Mouse (Mus musculus): ENCODE measurements around the gene Wee2. TPM values are rescaled to one million over a fixed set of nuclear protein-coding genes. Genes with fewer than 3 reads are reported as not detected.

Gene Wee2
- polyA plus RNA-seq, 1 experiment from 2014 or later, result not detected

- Histone ChIP-seq H3K4me3 (ENCODE audit: low read depth, low read length) (no peak overlapping the region), H3K4me1 (ENCODE audit: insufficient read depth) (peaks cover 7% of the 10 kb centered on the region; the same call in 1 of the 2 replicates), H3K27ac (ENCODE audit: low read depth) (no peak overlapping the region), H3K36me3 (ENCODE audit: insufficient read depth) (no peaks in the 10 kb centered on the region), H3K4me2 (no peak overlapping the region), H3K9ac (no peak overlapping the region), H3K9me3 (ENCODE audit: low read depth, low read length) (no peaks in the 10 kb centered on the region), H3K27me3 (ENCODE audit: insufficient read depth, low read length) (no peaks in the 10 kb centered on the region)
- DNase-seq (no peak), ATAC-seq (ENCODE audit: insufficient read depth) (no peak)
- TF ChIP-seq CTCF (IDR thresholded peaks at IDR 0.05; ENCODE audit: low read depth), result no peak
- WGBS, result 52% methylated on average over 3 of the region's 3 CpGs
Measured at GRCm38 (mm10) chr6:40428696-40429095, 10.2 kb upstream of the Wee2 start.

GRCm38 (mm10) chr6:40429521-40429931, 9.4 kb upstream of the Wee2 start:
- no peaks in the 10 kb centered on the region for H3K9me3 ChIP-seq (ENCODE audit: low read depth, low read length)
- H3K27ac ChIP-seq (ENCODE audit: low read depth), result no peak overlapping the region
- ATAC-seq (ENCODE audit: insufficient read depth), result peak; percentile 82
- H3K4me2 ChIP-seq, result no peak overlapping the region
- H3K4me3 ChIP-seq (ENCODE audit: low read depth, low read length), result no peak overlapping the region
- H3K9ac ChIP-seq, result no peak overlapping the region
- peaks cover 7% of the 10 kb centered on the region; the same call in 1 of the 2 replicates for H3K4me1 ChIP-seq (ENCODE audit: insufficient read depth)
- no peaks in the 10 kb centered on the region for H3K27me3 ChIP-seq (ENCODE audit: insufficient read depth, low read length)
- DNase-seq, result peak; percentile 28
- 57% methylated on average over 4 of the region's 4 CpGs for WGBS
- TF ChIP-seq CTCF (IDR thresholded peaks at IDR 0.05; ENCODE audit: low read depth), result no peak
- H3K36me3 ChIP-seq (ENCODE audit: insufficient read depth), result no peaks in the 10 kb centered on the region

- H3K27me3 ChIP-seq (ENCODE audit: insufficient read depth, low read length), result no peaks in the 10 kb centered on the region
- H3K27ac ChIP-seq (ENCODE audit: low read depth), result 0 out of 2 replicates have a peak overlapping the region, but pooled peaks have one; percentile 22
- TF ChIP-seq CTCF (IDR thresholded peaks at IDR 0.05; ENCODE audit: low read depth), result no peak
- ATAC-seq (ENCODE audit: insufficient read depth) (no peak; the same call in 1 of the 2 replicates), DNase-seq (no peak)
- H3K4me3 ChIP-seq (ENCODE audit: low read depth, low read length), result no peak overlapping the region
- no peaks in the 10 kb centered on the region for H3K9me3 ChIP-seq (ENCODE audit: low read depth, low read length)
- no peaks in the 10 kb centered on the region for H3K36me3 ChIP-seq (ENCODE audit: insufficient read depth)
- H3K4me2 ChIP-seq, result no peak overlapping the region
- peaks cover 7% of the 10 kb centered on the region; the same call in 1 of the 2 replicates for H3K4me1 ChIP-seq (ENCODE audit: insufficient read depth)
- 68% methylated on average over 3 of the region's 3 CpGs for WGBS
- no peak overlapping the region for H3K9ac ChIP-seq
Measured at GRCm38 (mm10) chr6:40430251-40430650, 8.6 kb upstream of the Wee2 start.

GRCm38 (mm10) chr6:40430878-40431277, 8.0 kb upstream of the Wee2 start:
- 59% methylated on average over 3 of the region's 3 CpGs for WGBS
- Histone ChIP-seq H3K4me1 (ENCODE audit: insufficient read depth) (peaks cover 7% of the 10 kb centered on the region; the same call in 1 of the 2 replicates), H3K4me3 (ENCODE audit: low read depth, low read length) (no peak overlapping the region), H3K27ac (ENCODE audit: low read depth) (no peak overlapping the region), H3K9me3 (ENCODE audit: low read depth, low read length) (no peaks in the 10 kb centered on the region), H3K27me3 (ENCODE audit: insufficient read depth, low read length) (no peaks in the 10 kb centered on the region), H3K4me2 (no peak overlapping the region), H3K9ac (no peak overlapping the region), H3K36me3 (ENCODE audit: insufficient read depth) (no peaks in the 10 kb centered on the region)
- no peak for ATAC-seq (ENCODE audit: insufficient read depth)
- DNase-seq, result peak; percentile 21
- no peak for TF ChIP-seq CTCF (IDR thresholded peaks at IDR 0.05; ENCODE audit: low read depth)

- Histone ChIP-seq H3K4me2 (no peak overlapping the region), H3K4me3 (ENCODE audit: low read depth, low read length) (no peak overlapping the region), H3K9me3 (ENCODE audit: low read depth, low read length) (no peaks in the 10 kb centered on the region), H3K9ac (no peak overlapping the region), H3K27me3 (ENCODE audit: insufficient read depth, low read length) (no peaks in the 10 kb centered on the region), H3K36me3 (ENCODE audit: insufficient read depth) (no peaks in the 10 kb centered on the region), H3K4me1 (ENCODE audit: insufficient read depth) (peaks cover 7% of the 10 kb centered on the region; the same call in 1 of the 2 replicates), H3K27ac (ENCODE audit: low read depth) (no peak overlapping the region)
- no peak for ATAC-seq (ENCODE audit: insufficient read depth)
- DNase-seq, result peak; percentile 41
- WGBS, result 61% methylated on average over 4 of the region's 4 CpGs
- TF ChIP-seq CTCF (IDR thresholded peaks at IDR 0.05; ENCODE audit: low read depth), result no peak
Measured at GRCm38 (mm10) chr6:40431356-40431755, 7.5 kb upstream of the Wee2 start.

DNA sequence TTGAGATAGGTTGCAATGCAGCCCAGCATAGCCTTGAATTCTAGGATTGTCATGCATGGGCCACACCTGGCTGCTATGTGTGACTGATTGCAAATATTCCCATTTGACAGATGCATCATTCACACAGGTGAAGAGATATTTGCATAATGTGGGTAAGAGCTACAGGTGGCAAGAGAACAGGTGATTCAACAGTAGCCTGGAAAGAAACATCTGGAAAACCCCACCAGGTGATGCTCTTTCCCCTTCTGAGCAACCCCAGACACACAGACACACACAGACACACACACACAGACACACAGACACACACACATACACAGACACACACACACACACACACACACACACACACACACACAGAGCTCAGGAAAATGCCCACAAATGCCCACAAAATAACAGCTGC, 7.1 kb upstream of the Wee2 start:
- TF ChIP-seq CTCF (IDR thresholded peaks at IDR 0.05; ENCODE audit: low read depth), result no peak

GRCm38 (mm10) chr6:40432346-40433275, 6.3 kb upstream of the Wee2 start:
- no peak for TF ChIP-seq CTCF (IDR thresholded peaks at IDR 0.05; ENCODE audit: low read depth)
- ATAC-seq (ENCODE audit: insufficient read depth) (no peak), DNase-seq (no peak)
- Histone ChIP-seq H3K4me2 (no peak overlapping the region), H3K9ac (no peak overlapping the region), H3K4me3 (ENCODE audit: low read depth, low read length) (no peak overlapping the region), H3K4me1 (ENCODE audit: insufficient read depth) (peaks cover 7% of the 10 kb centered on the region; the same call in 1 of the 2 replicates), H3K36me3 (ENCODE audit: insufficient read depth) (no peaks in the 10 kb centered on the region), H3K9me3 (ENCODE audit: low read depth, low read length) (no peaks in the 10 kb centered on the region), H3K27me3 (ENCODE audit: insufficient read depth, low read length) (no peaks in the 10 kb centered on the region), H3K27ac (ENCODE audit: low read depth) (no peak overlapping the region)
- 84% methylated on average over 17 of the region's 17 CpGs for WGBS

More for the DNA sequence above, 7.1 kb upstream of the Wee2 start:
- Histone ChIP-seq H3K27ac (ENCODE audit: low read depth) (no peak overlapping the region), H3K4me1 (ENCODE audit: insufficient read depth) (peaks cover 7% of the 10 kb centered on the region; the same call in 1 of the 2 replicates), H3K9ac (no peak overlapping the region), H3K36me3 (ENCODE audit: insufficient read depth) (no peaks in the 10 kb centered on the region), H3K4me2 (no peak overlapping the region), H3K4me3 (ENCODE audit: low read depth, low read length) (no peak overlapping the region), H3K27me3 (ENCODE audit: insufficient read depth, low read length) (no peaks in the 10 kb centered on the region), H3K9me3 (ENCODE audit: low read depth, low read length) (no peaks in the 10 kb centered on the region)
- ATAC-seq (ENCODE audit: insufficient read depth), result no peak
- DNase-seq, result no peak

All from lung, embryonic 14.5 days (tissue).